Mouse (Mus musculus): Measurements from ENCODE around the gene Tlr12. TPM values are rescaled to one million over a fixed set of nuclear protein-coding genes. Genes with fewer than 3 reads are reported as not detected.
A peak's percentile ranks its signal among the peaks of the same experiment; 100 is the strongest.
"Not testable (repeated sequence)": the region's sequence is repeated elsewhere in the genome, so short reads cannot be mapped to it uniquely, and the experiment has no call there.

The Tlr12 gene
- polyA plus RNA-seq, 1 experiment from 2014 or later, result 1.9 TPM

DNA sequence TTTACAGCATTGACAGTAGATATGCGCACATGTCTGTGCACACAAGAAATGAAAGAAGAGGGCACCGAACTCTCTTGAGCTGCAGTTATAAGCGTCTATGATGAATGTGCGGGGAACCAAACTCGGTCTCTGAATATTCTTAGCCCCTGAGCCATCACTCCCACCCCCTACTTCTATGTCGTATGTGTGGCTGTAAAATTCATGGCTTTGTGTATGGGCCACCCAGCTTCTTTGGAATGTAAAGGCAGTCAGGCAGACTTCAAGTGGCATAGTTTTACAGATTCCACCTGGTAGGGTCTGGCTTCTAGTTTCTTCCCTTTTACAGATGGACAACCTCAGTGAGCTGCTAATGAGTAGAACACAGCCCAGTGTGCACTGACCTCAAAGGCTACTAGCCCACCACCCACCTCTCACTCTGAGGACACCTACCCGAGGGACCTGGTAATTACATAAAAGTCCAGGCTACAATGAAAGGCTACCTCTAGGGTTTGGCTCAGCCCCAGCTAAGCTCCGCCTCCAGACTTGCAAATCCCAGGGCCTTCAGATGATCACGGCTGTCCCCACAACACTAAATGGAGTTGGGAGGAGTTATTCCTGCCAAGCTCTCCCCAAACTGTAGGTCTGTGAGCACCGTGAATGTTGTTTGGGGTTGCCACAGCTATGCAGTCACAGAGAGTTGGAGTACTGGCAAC is 17.6 kb upstream of the Tlr12 start:
- Histone ChIP-seq H3K9me3 (replicated peaks; ENCODE audit: control insufficient read depth, low read length) (no peaks in the 10 kb centered on the region), H3K4me2 (ENCODE audit: low read depth, low read length) (no peak overlapping the region), H3K27ac (ENCODE audit: low read length) (peak overlapping the region; percentile 69; the same call in 1 of the 2 replicates), H3K9ac (ENCODE audit: low read length) (no peak overlapping the region), H3K27me3 (ENCODE audit: control insufficient read depth, insufficient read depth, low read length) (no peaks in the 10 kb centered on the region), H3K36me3 (ENCODE audit: control insufficient read depth, insufficient read depth, low read length) (no peaks in the 10 kb centered on the region), H3K4me1 (ENCODE audit: control insufficient read depth, insufficient read depth, low read length) (peaks cover 24% of the 10 kb centered on the region), H3K4me3 (replicated peaks; ENCODE audit: low read length) (no peak overlapping the region)
- ATAC-seq (ENCODE audit: insufficient read depth, low FRiP score), result no peak
- WGBS, result 44% methylated on average over 10 of the region's 10 CpGs

- no peak overlapping the region for H3K27ac ChIP-seq (ENCODE audit: low read length)
- H3K9me3 ChIP-seq (replicated peaks; ENCODE audit: control insufficient read depth, low read length), result no peaks in the 10 kb centered on the region
- H3K4me2 ChIP-seq (ENCODE audit: low read depth, low read length), result no peak overlapping the region
- 58% methylated on average over 7 of the region's 7 CpGs for WGBS
- H3K36me3 ChIP-seq (ENCODE audit: control insufficient read depth, insufficient read depth, low read length), result no peaks in the 10 kb centered on the region
- no peak for ATAC-seq (ENCODE audit: insufficient read depth, low FRiP score)
- peaks cover 25% of the 10 kb centered on the region for H3K4me1 ChIP-seq (ENCODE audit: control insufficient read depth, insufficient read depth, low read length)
- H3K4me3 ChIP-seq (replicated peaks; ENCODE audit: low read length), result no peak overlapping the region
- no peak overlapping the region for H3K9ac ChIP-seq (ENCODE audit: low read length)
- no peaks in the 10 kb centered on the region for H3K27me3 ChIP-seq (ENCODE audit: control insufficient read depth, insufficient read depth, low read length)
Observed at GRCm38 (mm10) chr4:128635451-128635850, 17.0 kb upstream of the Tlr12 start.

DNA sequence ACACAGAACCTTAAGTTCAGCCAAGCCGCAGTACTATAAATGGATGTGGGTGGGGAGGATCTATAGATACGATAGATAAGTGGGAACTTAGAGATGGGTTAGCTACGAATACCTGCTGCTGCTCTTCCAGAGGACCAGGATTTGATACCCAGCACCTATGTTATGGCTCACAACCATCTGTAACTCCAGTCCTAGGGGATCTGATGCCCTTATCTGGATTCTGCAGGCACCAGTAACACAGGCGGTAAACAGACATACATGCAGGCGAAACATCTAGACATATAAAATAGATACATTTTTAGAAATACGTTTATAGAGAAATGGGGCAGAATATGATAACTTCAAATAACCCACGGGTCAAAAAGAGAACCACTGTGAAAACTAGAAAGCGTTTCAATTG is 2.7 kb upstream of the Tlr12 start:
- H3K9me3 ChIP-seq (replicated peaks; ENCODE audit: control insufficient read depth, low read length), result no peaks in the 10 kb centered on the region
- no peak for ATAC-seq (ENCODE audit: insufficient read depth, low FRiP score)
- 84% methylated on average over 8 of the region's 8 CpGs for WGBS
- no peak overlapping the region for H3K9ac ChIP-seq (ENCODE audit: low read length)
- no peaks in the 10 kb centered on the region for H3K27me3 ChIP-seq (ENCODE audit: control insufficient read depth, insufficient read depth, low read length)
- H3K36me3 ChIP-seq (ENCODE audit: control insufficient read depth, insufficient read depth, low read length), result no peaks in the 10 kb centered on the region
- H3K4me1 ChIP-seq (ENCODE audit: control insufficient read depth, insufficient read depth, low read length), result peaks cover 9% of the 10 kb centered on the region; the same call in 1 of the 2 replicates
- H3K27ac ChIP-seq (ENCODE audit: low read length), result no peak overlapping the region
- H3K4me3 ChIP-seq (replicated peaks; ENCODE audit: low read length), result no peak overlapping the region
- no peak overlapping the region for H3K4me2 ChIP-seq (ENCODE audit: low read depth, low read length)

- ATAC-seq (ENCODE audit: insufficient read depth, low FRiP score), result no peak
- no peak overlapping the region for H3K27ac ChIP-seq (ENCODE audit: low read length)
Observed at GRCm38 (mm10) chr4:128620572-128620971, 2.2 kb upstream of the Tlr12 start.

GRCm38 (mm10) chr4:128618963-128619362 is 544 bp upstream of the Tlr12 start:
- H3K4me1 ChIP-seq (ENCODE audit: control insufficient read depth, insufficient read depth, low read length), result peaks cover 9% of the 10 kb centered on the region; the same call in 1 of the 2 replicates
- WGBS, result 37% methylated on average over 2 of the region's 2 CpGs
- H3K27ac ChIP-seq (ENCODE audit: low read length), result peak overlapping the region; percentile 15; the same call in 1 of the 2 replicates
- ATAC-seq (ENCODE audit: insufficient read depth, low FRiP score), result no peak
- no peaks in the 10 kb centered on the region for H3K9me3 ChIP-seq (replicated peaks; ENCODE audit: control insufficient read depth, low read length)
- H3K4me3 ChIP-seq (replicated peaks; ENCODE audit: low read length), result no peak overlapping the region
- no peaks in the 10 kb centered on the region for H3K36me3 ChIP-seq (ENCODE audit: control insufficient read depth, insufficient read depth, low read length)
- no peak overlapping the region for H3K4me2 ChIP-seq (ENCODE audit: low read depth, low read length)
- no peaks in the 10 kb centered on the region for H3K27me3 ChIP-seq (ENCODE audit: control insufficient read depth, insufficient read depth, low read length)
- 0 out of 2 replicates have a peak overlapping the region, but pooled peaks have one; percentile 35 for H3K9ac ChIP-seq (ENCODE audit: low read length)

More at GRCm38 (mm10) chr4:128620572-128620971, 2.2 kb upstream of the Tlr12 start:
- Histone ChIP-seq H3K36me3 (ENCODE audit: control insufficient read depth, insufficient read depth, low read length) (no peaks in the 10 kb centered on the region), H3K9me3 (replicated peaks; ENCODE audit: control insufficient read depth, low read length) (no peaks in the 10 kb centered on the region), H3K4me1 (ENCODE audit: control insufficient read depth, insufficient read depth, low read length) (peaks cover 9% of the 10 kb centered on the region; the same call in 1 of the 2 replicates), H3K4me2 (ENCODE audit: low read depth, low read length) (no peak overlapping the region), H3K27me3 (ENCODE audit: control insufficient read depth, insufficient read depth, low read length) (no peaks in the 10 kb centered on the region), H3K9ac (ENCODE audit: low read length) (no peak overlapping the region), H3K4me3 (replicated peaks; ENCODE audit: low read length) (no peak overlapping the region)
- 65% methylated on average over 6 of the region's 6 CpGs for WGBS

DNA sequence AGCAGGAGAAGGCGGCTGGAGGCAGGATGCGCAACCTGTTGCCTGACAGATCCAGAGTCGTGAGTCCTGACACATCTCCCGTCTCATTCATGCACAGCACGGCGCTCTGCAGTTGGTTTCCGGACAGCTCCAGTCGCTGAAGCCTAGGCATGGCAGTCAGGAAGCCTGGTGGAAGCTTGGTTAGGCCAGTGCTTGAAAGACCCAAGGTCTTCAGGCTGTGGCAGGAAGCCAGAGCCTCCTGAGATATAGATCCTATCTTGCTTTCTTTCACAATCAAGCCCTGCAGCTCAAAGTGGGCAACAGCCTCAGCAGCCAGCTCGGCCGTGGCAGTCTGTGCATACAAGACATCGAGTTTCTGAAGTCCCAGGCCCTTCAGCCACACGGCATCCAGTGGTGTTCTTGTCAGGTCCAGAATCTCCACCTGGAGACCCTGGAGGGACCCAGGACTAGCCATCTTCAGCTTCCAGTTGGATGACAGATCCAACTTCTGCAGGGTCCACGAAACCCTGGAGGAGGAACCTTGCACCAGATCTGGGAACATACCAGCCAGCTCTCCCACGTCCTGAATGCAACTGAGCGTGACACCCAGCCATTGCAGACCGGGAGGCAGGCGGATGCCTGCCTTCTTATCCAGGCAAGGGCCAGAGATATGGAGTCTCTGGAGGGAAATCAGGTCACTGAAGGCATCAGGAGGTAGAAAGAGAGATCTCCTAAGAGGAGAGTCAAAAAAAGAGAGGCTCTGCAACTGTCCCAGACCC is 877 bp downstream of the Tlr12 start:
- 67% methylated on average over 17 of the region's 17 CpGs for WGBS
- Histone ChIP-seq H3K27ac (ENCODE audit: low read length) (no peak overlapping the region), H3K9ac (ENCODE audit: low read length) (peak overlapping the region; percentile 31; the same call in 1 of the 2 replicates), H3K27me3 (ENCODE audit: control insufficient read depth, insufficient read depth, low read length) (no peaks in the 10 kb centered on the region), H3K36me3 (ENCODE audit: control insufficient read depth, insufficient read depth, low read length) (no peaks in the 10 kb centered on the region), H3K4me1 (ENCODE audit: control insufficient read depth, insufficient read depth, low read length) (peaks cover 11% of the 10 kb centered on the region; the same call in 1 of the 2 replicates), H3K4me3 (replicated peaks; ENCODE audit: low read length) (no peak overlapping the region), H3K4me2 (ENCODE audit: low read depth, low read length) (no peak overlapping the region), H3K9me3 (replicated peaks; ENCODE audit: control insufficient read depth, low read length) (no peaks in the 10 kb centered on the region)
- ATAC-seq (ENCODE audit: insufficient read depth, low FRiP score), result no peak

GRCm38 (mm10) chr4:128615761-128616160 is 2.7 kb downstream of the Tlr12 start:
- H3K27me3 ChIP-seq (ENCODE audit: control insufficient read depth, insufficient read depth, low read length), result no peaks in the 10 kb centered on the region
- WGBS, result 92% methylated on average over 14 of the region's 14 CpGs
- H3K4me3 ChIP-seq (replicated peaks; ENCODE audit: low read length), result no peak overlapping the region
- H3K9ac ChIP-seq (ENCODE audit: low read length), result no peak overlapping the region
- no peaks in the 10 kb centered on the region for H3K36me3 ChIP-seq (ENCODE audit: control insufficient read depth, insufficient read depth, low read length)
- H3K27ac ChIP-seq (ENCODE audit: low read length), result no peak overlapping the region
- H3K4me2 ChIP-seq (ENCODE audit: low read depth, low read length), result no peak overlapping the region
- ATAC-seq (ENCODE audit: insufficient read depth, low FRiP score), result no peak
- H3K4me1 ChIP-seq (ENCODE audit: control insufficient read depth, insufficient read depth, low read length), result peaks cover 11% of the 10 kb centered on the region; the same call in 1 of the 2 replicates
- H3K9me3 ChIP-seq (replicated peaks; ENCODE audit: control insufficient read depth, low read length), result no peaks in the 10 kb centered on the region

- no peak for ATAC-seq (ENCODE audit: insufficient read depth, low FRiP score)
- Histone ChIP-seq H3K4me3 (replicated peaks; ENCODE audit: low read length) (no peak overlapping the region), H3K4me2 (ENCODE audit: low read depth, low read length) (no peak overlapping the region), H3K27me3 (ENCODE audit: control insufficient read depth, insufficient read depth, low read length) (no peaks in the 10 kb centered on the region), H3K4me1 (ENCODE audit: control insufficient read depth, insufficient read depth, low read length) (peaks cover 11% of the 10 kb centered on the region), H3K9me3 (replicated peaks; ENCODE audit: control insufficient read depth, low read length) (no peaks in the 10 kb centered on the region), H3K9ac (ENCODE audit: low read length) (no peak overlapping the region), H3K36me3 (ENCODE audit: control insufficient read depth, insufficient read depth, low read length) (no peaks in the 10 kb centered on the region), H3K27ac (ENCODE audit: low read length) (no peak overlapping the region)
- 21% methylated on average over 8 of the region's 8 CpGs for WGBS
Observed at GRCm38 (mm10) chr4:128613326-128613725, 5.1 kb downstream of the Tlr12 start.

DNA sequence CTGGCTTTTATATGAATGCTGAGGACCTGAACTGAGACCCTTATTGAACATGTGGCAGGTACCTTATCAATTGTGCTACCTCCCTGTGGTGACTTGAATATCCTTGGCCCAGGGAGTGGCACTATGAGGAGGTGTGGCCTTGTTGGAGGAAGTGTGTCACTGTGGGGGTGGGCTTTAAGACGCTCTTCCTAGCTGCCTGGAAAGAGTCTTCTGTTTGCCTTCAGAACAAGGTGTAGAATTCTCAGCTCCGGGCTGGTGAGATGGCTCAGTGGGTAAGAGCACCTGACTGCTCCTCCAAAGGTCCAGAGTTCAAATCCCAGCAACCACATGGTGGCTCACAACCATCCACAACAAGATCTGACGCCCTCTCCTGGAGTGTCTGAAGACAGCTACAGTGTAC is 6.7 kb downstream of the Tlr12 start:
- not testable (repeated sequence) for H3K9ac ChIP-seq (ENCODE audit: low read length); H3K4me3 ChIP-seq (replicated peaks; ENCODE audit: low read length); H3K4me2 ChIP-seq (ENCODE audit: low read depth, low read length); H3K36me3 ChIP-seq (ENCODE audit: control insufficient read depth, insufficient read depth, low read length); H3K4me1 ChIP-seq (ENCODE audit: control insufficient read depth, insufficient read depth, low read length); H3K27ac ChIP-seq (ENCODE audit: low read length); H3K27me3 ChIP-seq (ENCODE audit: control insufficient read depth, insufficient read depth, low read length); H3K9me3 ChIP-seq (replicated peaks; ENCODE audit: control insufficient read depth, low read length); ATAC-seq (ENCODE audit: insufficient read depth, low FRiP score)
- WGBS, result 64% methylated on average over 3 of the region's 3 CpGs
